Mouse (Mus musculus) C2C12 (cell line): ENCODE data around the gene Bank1.

ENCODE experiments used
- CEBPB ChIP-seq: IDR thresholded peaks from one replicate; pipeline ENCODE4 v1.6.1; 2011; ENCODE audit warnings: low read depth, mild to moderate bottlenecking, control low read depth, moderate library complexity
- CTCF ChIP-seq: IDR thresholded peaks from one replicate; pipeline ENCODE4 v1.5.1; 2011; ENCODE audit not compliant: control insufficient read depth, insufficient read depth, insufficient read length
- FOSL1 ChIP-seq: IDR thresholded peaks from one replicate; pipeline ENCODE4 v1.8.0; 2011; ENCODE audit warnings: mild to moderate bottlenecking, low read length; ENCODE audit not compliant: poor library complexity, insufficient read depth, severe bottlenecking
- MAX ChIP-seq: IDR thresholded peaks from one replicate; pipeline ENCODE4 v1.6.1; 2011; ENCODE audit warnings: mild to moderate bottlenecking, control low read depth
- MYOD1 ChIP-seq: IDR thresholded peaks from one replicate; pipeline ENCODE4 v1.6.1; 2011; ENCODE audit warnings: low read depth; ENCODE audit not compliant: control insufficient read depth, insufficient read length
- MYOG ChIP-seq: IDR thresholded peaks from one replicate; pipeline ENCODE4 v1.6.1; 2011; ENCODE audit not compliant: control insufficient read depth, insufficient read length; ENCODE audit errors: extremely low read depth
- USF1 ChIP-seq: IDR thresholded peaks from one replicate; pipeline ENCODE4 v1.6.1; 2011; ENCODE audit warnings: low read depth, mild to moderate bottlenecking, control low read depth, moderate library complexity

GRCm38 (mm10) chr3:136252820-136253219 is 73.0 kb downstream of the Bank1 start:
- TF ChIP-seq CTCF (no peak), MAX (no peak), CEBPB (no peak), MYOG (no peak), FOSL1 (no peak), MYOD1 (no peak), USF1 (no peak)
